Comparison of ENCODE assay signal across 8 mouse cellular contexts in the genomic region with DNA sequence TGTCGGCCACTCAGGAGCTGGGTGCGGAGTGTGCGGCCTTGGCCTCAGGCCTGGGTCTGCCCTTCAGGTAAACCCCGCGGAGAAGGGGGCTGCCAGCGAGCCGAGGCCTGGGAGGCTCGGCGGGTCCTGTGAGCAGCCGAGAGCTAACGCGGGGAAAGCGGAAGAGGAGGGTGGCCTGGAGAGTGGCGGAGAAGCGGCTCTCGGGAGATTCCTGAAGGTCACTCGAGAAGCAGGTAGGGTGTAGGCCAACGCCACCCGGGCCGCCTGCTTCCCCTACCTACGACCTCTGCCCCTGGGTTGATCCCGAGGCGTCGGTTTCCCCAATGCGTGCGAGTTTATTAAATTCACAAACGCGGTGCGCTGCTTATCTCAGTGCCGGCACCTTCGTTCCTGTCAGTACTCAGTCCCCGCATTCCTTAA. TPM values are rescaled to one million over a fixed set of nuclear protein-coding genes. Genes with fewer than 3 reads are reported as not detected.
A peak's percentile ranks its signal among the peaks of the same experiment; 100 is the strongest.
DNase-seq lines count a peak whose midpoint lies in the region; ATAC-seq and TF ChIP-seq lines count a peak whose summit lies in the region.

No protein-coding gene starts in this region.

- H3K9ac ChIP-seq in heart, adult 2 months (ENCODE audit: low read depth, low read length) = peak overlapping the region; percentile 88

- peak overlapping the region; percentile 79 for H3K4me3 ChIP-seq in heart, adult 2 months
- H3K4me3 ChIP-seq in G1E (ENCODE audit: low read depth, low read length) = peak overlapping the region; percentile 92
- peak overlapping the region; percentile 99 for H3K4me3 ChIP-seq in megakaryocyte, embryonic 14.5 days (replicated peaks)

- H3K9me3 ChIP-seq in G1E (replicated peaks) = no peaks in the 10 kb centered on the region
- H3K9me3 ChIP-seq in megakaryocyte, embryonic 14.5 days = no peaks in the 10 kb centered on the region

- no peak for ATAC-seq in G1E (ENCODE audit: extremely low read depth, insufficient number of reproducible peaks, low FRiP score, poor library complexity, severe bottlenecking)
- peak; percentile 75 for ATAC-seq in granulocyte monocyte progenitor cell, adult 5-6 weeks (replicated peaks; ENCODE audit: poor library complexity, severe bottlenecking)

- TF ChIP-seq EP300 in heart, adult 2 months (IDR thresholded peaks at IDR 0.05; ENCODE audit: insufficient read depth, low read depth, low read length) = no peak

- intact Hi-C loops in heart, adult 2 months (cut with DNase I) = loop anchor here (10.0 kb wide), 3 partner anchors 279 to 511 kb away; partner anchors contain the start of genes Mettl9 and Polr3e

- no peak for TF ChIP-seq CTCF in heart, adult 2 months (IDR thresholded peaks at IDR 0.05)
- no peak for TF ChIP-seq CTCF in G1E (IDR thresholded peaks at IDR 0.05; ENCODE audit: low read depth, low read length)

- under 1% methylated on average over 32 of the region's 32 CpGs for WGBS in heart, adult 2 months

- peaks cover 6% of the 10 kb centered on the region; the same call in 1 of the 2 replicates for H3K79me2 ChIP-seq in heart, adult 2 months (replicated peaks; ENCODE audit: control insufficient read depth, insufficient read depth, low read length)

- peaks cover 6% of the 10 kb centered on the region for H3K4me1 ChIP-seq in heart, adult 2 months (ENCODE audit: control insufficient read depth, insufficient read depth, low read length)
- peaks cover 34% of the 10 kb centered on the region for H3K4me1 ChIP-seq in G1E (ENCODE audit: insufficient read depth, low read depth, low read length)
- H3K4me1 ChIP-seq in megakaryocyte, embryonic 14.5 days = peaks cover 33% of the 10 kb centered on the region

- no peak for DNase-seq in heart, adult 2 months
- no peak for DNase-seq in heart, adult 11 months
- DNase-seq in G1E (ENCODE audit: low spot score) = peak; percentile 50
- no peak for DNase-seq in yolk sac, embryonic 10.5 days (ENCODE audit: low spot score)
- no peak for DNase-seq in ovary, postnatal 10 days (ENCODE audit: low spot score)
- no peak for DNase-seq in cerebellum, postnatal 36 days

- TF ChIP-seq POLR2A in heart, adult 2 months (IDR thresholded peaks at IDR 0.05; ENCODE audit: insufficient read depth, low read depth, low read length) = no peak

- peak overlapping the region; percentile 99 for H3K27ac ChIP-seq in heart, adult 2 months

- H3K27me3 ChIP-seq in heart, adult 2 months (ENCODE audit: control insufficient read depth, insufficient read depth, low read length) = no peaks in the 10 kb centered on the region
- H3K27me3 ChIP-seq in G1E (ENCODE audit: insufficient read depth, low read length) = peaks cover 4% of the 10 kb centered on the region; the same call in 1 of the 2 replicates
- no peaks in the 10 kb centered on the region for H3K27me3 ChIP-seq in megakaryocyte, embryonic 14.5 days (replicated peaks)

- H3K36me3 ChIP-seq in heart, adult 2 months (ENCODE audit: control insufficient read depth, insufficient read depth, low read length) = peaks cover 31% of the 10 kb centered on the region
- peaks cover 32% of the 10 kb centered on the region for H3K36me3 ChIP-seq in G1E (replicated peaks)
- peaks cover 31% of the 10 kb centered on the region for H3K36me3 ChIP-seq in megakaryocyte, embryonic 14.5 days (replicated peaks; ENCODE audit: low read length)

RNA-seq across cellular contexts. Expression of gene Uqcrc2, which starts 0.4 kb away (rescaled TPM):
- total RNA-seq in heart, adult 2 months (2021) = 1,000 to 10,000 TPM; 1,049 to 1,165 TPM
- polyA plus RNA-seq in heart, adult 2 months (2012; rRNA removed) = 476 and 1,108 TPM in 2 replicates
- total RNA-seq in G1E (2014; fragmentation: Nextera tagmentation) = 225 and 235 TPM in 2 replicates
- 200 and 213 TPM in 2 replicates for total RNA-seq in G1E (2017)
- polyA plus RNA-seq in G1E (2012) = 10.3 and 11.3 TPM in 2 replicates
- total RNA-seq in granulocyte monocyte progenitor cell, adult 5-6 weeks (2014; fragmentation: Nextera tagmentation) = 156 and 193 TPM in 2 replicates
- total RNA-seq in granulocyte monocyte progenitor cell, adult 5-6 weeks (2017) = 141 and 174 TPM in 2 replicates
- polyA plus RNA-seq in megakaryocyte, embryonic 14.5 days (2012; ENCODE audit: insufficient read depth, low replicate concordance) = 5.1 TPM in 1 of 2 replicates, not detected in the other

RNA-seq across cellular contexts. Expression of gene Pdzd9, which starts 34.8 kb away (rescaled TPM):
- not detected for total RNA-seq in heart, adult 2 months (2021)
- polyA plus RNA-seq in heart, adult 2 months (2012; rRNA removed) = not detected in 2 replicates
- total RNA-seq in G1E (2014; fragmentation: Nextera tagmentation) (not detected in 2 replicates), G1E (2017) (0.38 and 0.46 TPM in 2 replicates)
- not detected in 2 replicates for polyA plus RNA-seq in G1E (2012)
- total RNA-seq in granulocyte monocyte progenitor cell, adult 5-6 weeks (2014; fragmentation: Nextera tagmentation) = not detected in 2 replicates
- total RNA-seq in granulocyte monocyte progenitor cell, adult 5-6 weeks (2017) = not detected in 2 replicates
- polyA plus RNA-seq in megakaryocyte, embryonic 14.5 days (2012; ENCODE audit: insufficient read depth, low replicate concordance) = not detected in 2 replicates

RNA-seq across cellular contexts. Expression of gene Mosmo, which starts 42.0 kb away (rescaled TPM):
- 10 to 100 TPM; 27.8 to 29.6 TPM for total RNA-seq in heart, adult 2 months (2021)
- polyA plus RNA-seq in heart, adult 2 months (2012; rRNA removed) = 27.5 and 32.0 TPM in 2 replicates
- total RNA-seq in G1E (2014; fragmentation: Nextera tagmentation) (81.1 and 127 TPM in 2 replicates), G1E (2017) (39.3 and 44.5 TPM in 2 replicates)
- polyA plus RNA-seq in G1E (2012) = 30.4 and 41.0 TPM in 2 replicates
- total RNA-seq in granulocyte monocyte progenitor cell, adult 5-6 weeks (2014; fragmentation: Nextera tagmentation) = 16.8 and 48.8 TPM in 2 replicates
- 12.7 and 15.7 TPM in 2 replicates for total RNA-seq in granulocyte monocyte progenitor cell, adult 5-6 weeks (2017)
- polyA plus RNA-seq in megakaryocyte, embryonic 14.5 days (2012; ENCODE audit: insufficient read depth, low replicate concordance) = 19.4 and 23.8 TPM in 2 replicates

Comparison
In these comparisons a context has a peak if more than half of its experiments do, and no peak if none do; other contexts are left out.
1. RNA of gene Uqcrc2, which starts 0.4 kb away (total RNA-seq): 1,049 to 1,165 TPM in heart, adult 2 months; 200 to 235 TPM in G1E and 141 to 193 TPM in granulocyte monocyte progenitor cell, adult 5-6 weeks; every median in the first group is over 4 times any median in the second.
2. Peak in every context shown above with its lines, with median percentiles within 50 percentile points of each other: H3K4me3 ChIP-seq.